Mouse (Mus musculus) heart, adult 2 months (tissue): ENCODE measurements around the gene Camk1d.

ENCODE experiments used
- CTCF ChIP-seq: fragments of 200-600 bp; IDR thresholded peaks from 2 replicates; pipeline ENCODE4 v1.8.1; 2022; ENCODE audit warnings: antibody characterized with exemption, mild to moderate bottlenecking, moderate library complexity
- EP300 ChIP-seq: fragments of 200-500 bp; IDR thresholded peaks from 2 replicates; pipeline ENCODE4 v1.6.1; 2011; ENCODE audit warnings: low read depth, low read length, control low read depth; ENCODE audit not compliant: insufficient read depth
- POLR2A ChIP-seq: fragments of 200-500 bp; IDR thresholded peaks from 2 replicates; pipeline ENCODE4 v1.6.1; 2011; ENCODE audit warnings: mild to moderate bottlenecking, low read depth, low read length, control low read depth; ENCODE audit not compliant: insufficient read depth

- TF ChIP-seq CTCF (no peak), EP300 (no peak), POLR2A (no peak)
Measured at GRCm38 (mm10) chr2:5397468-5397867, 316.8 kb downstream of the Camk1d start.
